Mouse (Mus musculus) G1E (cell line): Measurements from ENCODE around the gene Pappa2.

Experiments used
- CTCF ChIP-seq: IDR thresholded peaks from 2 replicates; pipeline ENCODE4 v1.5.1; 2012; ENCODE audit warnings: low read depth, low read length, inconsistent platforms, mixed read lengths
- GATA1 ChIP-seq: IDR thresholded peaks from 2 replicates; pipeline ENCODE4 v1.6.1; 2012; ENCODE audit warnings: borderline replicate concordance, low read length, inconsistent platforms, mixed read lengths
- POLR2AphosphoS5 ChIP-seq: IDR thresholded peaks from 2 replicates; pipeline ENCODE4 v1.6.1; 2012; ENCODE audit warnings: low read depth, low read length, inconsistent platforms; ENCODE audit not compliant: insufficient replicate concordance
- TAL1 ChIP-seq: conservative IDR thresholded peaks from 2 replicates; pipeline ENCODE4 v1.6.1; 2012; ENCODE audit warnings: low read depth, low read length, inconsistent platforms, mixed read lengths

DNA sequence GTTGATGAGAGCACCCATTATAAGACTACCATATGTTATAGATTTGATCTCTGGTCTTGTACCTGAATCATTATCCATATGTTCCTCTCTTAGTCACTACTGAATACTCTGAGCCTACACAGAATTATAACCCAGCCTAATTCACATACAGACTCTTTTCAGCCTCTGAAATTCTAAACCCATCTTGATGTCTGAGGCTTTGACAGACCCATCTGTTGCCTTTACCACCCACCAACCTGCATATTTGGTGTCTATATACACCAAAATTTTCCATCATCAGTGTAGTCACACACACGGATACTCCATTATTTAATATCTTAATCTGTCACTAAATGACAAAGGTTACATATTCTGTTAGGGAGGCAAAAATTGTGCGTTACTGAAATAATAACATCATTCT lies 69.6 kb downstream of the Pappa2 start:
- TF ChIP-seq CTCF (no peak), POLR2AphosphoS5 (no peak), GATA1 (no peak), TAL1 (no peak)
